Mouse (Mus musculus) spleen, embryonic (tissue): ENCODE measurements around the gene Cyfip2.

ENCODE experiments used
- CTCF ChIA-PET: fragments of 350-600 bp; sonication (Branson Sonifier 250); formaldehyde crosslinking; loops from one replicate; lab custom pipeline; 2022; lab: Charles Lee

Gene Cyfip2

GRCm38 (mm10) chr11:46244731-46245604 lies 67.7 kb downstream of the Cyfip2 start:
- CTCF ChIA-PET = no interaction called here

DNA sequence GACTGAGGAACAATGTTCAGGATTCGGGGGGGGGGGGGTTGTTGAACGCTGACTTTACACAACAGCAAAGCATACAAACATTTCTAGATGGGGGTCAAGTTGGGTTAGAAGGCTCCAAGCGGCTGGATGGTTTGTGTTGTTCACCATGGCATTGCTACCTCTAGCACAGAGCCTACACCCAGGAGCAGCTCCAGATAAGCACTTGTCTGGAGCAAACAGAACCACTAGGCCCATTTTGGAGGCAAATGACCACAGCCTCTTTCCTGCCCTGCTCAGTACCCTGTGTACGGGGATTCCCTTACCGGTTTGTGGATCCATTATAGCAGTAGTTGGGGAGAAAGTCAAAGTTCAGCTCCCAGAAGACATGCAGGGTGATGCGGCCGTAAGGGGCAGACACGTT lies 70.7 kb downstream of the Cyfip2 start:
- CTCF ChIA-PET = interaction anchor here (0.7 kb wide), 1 partner anchor 20 kb away, joined by 13 read pairs; no protein-coding TSS in a partner anchor

DNA sequence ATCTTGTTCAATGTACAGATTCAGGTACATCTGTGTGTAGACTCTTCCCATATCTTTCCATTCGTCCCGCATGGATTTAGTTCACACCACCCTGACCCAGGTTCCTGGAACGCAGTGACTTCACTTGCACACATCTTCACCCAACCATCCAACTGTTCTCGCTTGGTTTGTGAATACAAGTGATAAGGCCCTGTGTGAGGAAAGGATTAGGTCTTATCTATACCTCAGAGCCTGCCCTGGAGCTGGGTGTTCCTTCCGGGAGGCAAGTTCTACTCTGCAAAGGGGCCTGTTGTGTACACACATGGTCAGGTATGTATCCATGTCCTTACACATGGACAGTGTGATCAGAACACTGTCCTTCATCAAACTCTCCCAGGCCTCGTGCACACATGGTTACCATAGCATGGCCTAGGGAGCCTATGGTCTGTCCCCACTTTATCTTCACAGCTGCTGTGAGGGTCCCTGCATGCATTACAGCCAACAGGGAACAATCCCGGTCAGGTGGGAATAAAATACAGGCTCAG lies 71.4 kb downstream of the Cyfip2 start:
- CTCF ChIA-PET = no interaction called here

DNA sequence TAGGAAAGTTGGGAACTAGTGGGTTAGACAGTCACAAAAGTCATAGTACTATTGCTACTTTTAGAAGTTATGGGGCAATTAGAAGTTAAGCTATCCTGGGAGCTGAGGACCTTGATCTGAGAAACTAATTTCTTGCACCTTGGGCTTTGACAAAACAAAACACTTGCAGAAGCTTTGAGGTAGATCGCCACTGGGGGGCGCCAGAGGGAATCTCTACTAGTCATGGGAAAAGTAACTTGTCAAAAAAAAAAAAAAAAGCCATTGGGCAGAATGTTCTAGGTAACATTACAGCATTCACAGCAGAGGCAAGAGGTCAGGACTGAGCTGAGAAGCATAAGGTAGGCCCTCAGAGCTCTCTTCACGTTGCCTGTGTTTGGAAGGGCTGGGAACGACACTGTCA lies 75.7 kb downstream of the Cyfip2 start:
- CTCF ChIA-PET = interaction anchor here (0.7 kb wide), 1 partner anchor 1151 kb away, joined by 5 read pairs; no protein-coding TSS in a partner anchor

GRCm38 (mm10) chr11:46235334-46235733 lies 77.3 kb downstream of the Cyfip2 start, which contains the start of gene Fndc9:
Gene Fndc9 (plus strand): TSS chr11:46235531.
- CTCF ChIA-PET = interaction anchor here (1.0 kb wide), 1 partner anchor 14 kb away, joined by 6 read pairs; no protein-coding TSS in a partner anchor

DNA sequence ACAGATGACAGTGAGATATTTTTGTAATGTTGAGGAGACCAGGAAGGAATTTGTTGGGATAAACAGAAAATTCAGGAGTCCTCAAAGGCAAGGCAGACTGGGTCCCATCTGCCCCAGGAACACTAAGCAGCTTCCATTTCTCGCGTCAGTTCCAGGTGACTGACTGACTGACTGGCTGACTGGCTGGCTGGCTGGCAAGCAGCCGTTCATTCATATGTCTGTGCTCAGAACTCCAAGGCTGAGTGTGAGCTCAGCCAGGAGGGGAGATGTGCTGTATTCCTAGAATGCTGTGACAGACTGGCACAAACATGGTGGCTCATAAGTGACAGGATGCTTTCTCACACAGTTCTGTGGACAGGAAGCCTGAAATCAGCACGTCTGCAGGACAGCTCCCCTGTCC lies 78.7 kb downstream of the Cyfip2 start:
- CTCF ChIA-PET = no interaction called here

DNA sequence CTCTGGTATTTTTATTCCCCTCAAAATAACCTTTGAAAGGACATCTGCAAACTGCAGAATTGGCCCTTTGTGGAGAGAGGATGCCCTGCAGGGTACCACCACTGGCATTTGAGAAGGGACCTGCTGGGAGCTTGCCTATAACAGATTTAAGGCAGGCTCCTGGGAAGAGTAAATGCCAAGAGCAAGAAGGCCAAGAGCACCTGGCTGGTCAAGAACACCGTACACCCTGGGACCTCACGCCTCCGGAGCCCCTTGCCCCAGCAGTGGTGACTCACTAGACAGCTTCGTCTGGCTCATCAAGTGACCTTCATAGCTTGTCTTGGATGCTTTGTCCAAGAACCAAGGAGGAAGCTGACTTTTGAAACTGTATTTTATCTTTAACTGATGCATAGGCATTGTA lies 79.9 kb downstream of the Cyfip2 start:
- CTCF ChIA-PET = no interaction called here

DNA sequence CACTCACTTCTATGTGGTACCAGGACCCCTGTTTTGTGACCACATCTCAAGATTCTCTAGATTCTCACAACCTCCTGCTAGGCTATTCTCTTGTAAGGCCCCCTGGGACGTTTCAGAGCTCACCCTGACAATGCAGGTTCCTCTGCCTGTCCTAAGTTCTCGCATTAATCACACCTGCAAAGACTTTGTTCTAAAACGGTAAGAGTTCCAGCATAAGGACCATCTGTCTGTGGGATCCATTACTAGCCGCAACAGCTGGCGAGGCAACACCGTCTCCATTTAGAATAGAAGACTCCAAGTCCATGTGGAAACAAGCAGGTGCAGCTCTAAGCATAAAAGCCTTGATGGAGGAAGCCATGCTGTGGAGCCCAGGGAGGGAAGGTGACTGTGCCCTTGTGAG lies 82.5 kb downstream of the Cyfip2 start:
- CTCF ChIA-PET = interaction anchor here (0.6 kb wide), 1 partner anchor 68 kb away, joined by 3 read pairs; no protein-coding TSS in a partner anchor

GRCm38 (mm10) chr11:46225345-46225744 lies 87.3 kb downstream of the Cyfip2 start:
- CTCF ChIA-PET = interaction anchor here (0.7 kb wide), 1 partner anchor 259 kb away, joined by 3 read pairs; no protein-coding TSS in a partner anchor

DNA sequence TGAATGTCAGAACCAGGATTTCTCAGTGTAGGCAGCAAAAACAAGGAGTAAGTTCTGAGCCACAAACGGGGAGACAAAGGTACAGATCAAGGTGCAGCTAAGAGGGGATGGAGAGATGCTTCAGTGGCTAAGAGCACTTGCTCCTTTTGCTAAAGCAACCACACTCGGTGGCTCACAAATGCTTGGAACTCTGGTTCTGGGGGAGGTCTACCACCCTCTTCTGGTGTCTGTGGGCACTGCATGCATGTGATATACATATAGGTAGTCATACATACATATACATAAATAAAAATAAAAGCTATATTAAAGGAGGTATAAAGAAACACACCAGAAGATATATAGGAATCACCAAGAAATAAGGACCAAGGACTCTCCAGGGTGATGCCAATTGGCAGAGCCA lies 89.1 kb downstream of the Cyfip2 start:
- CTCF ChIA-PET = interaction anchor here (0.5 to 1.4 kb wide), 2 partner anchors 9 to 1135 kb away, joined by 4 to 5 read pairs; no protein-coding TSS in a partner anchor

DNA sequence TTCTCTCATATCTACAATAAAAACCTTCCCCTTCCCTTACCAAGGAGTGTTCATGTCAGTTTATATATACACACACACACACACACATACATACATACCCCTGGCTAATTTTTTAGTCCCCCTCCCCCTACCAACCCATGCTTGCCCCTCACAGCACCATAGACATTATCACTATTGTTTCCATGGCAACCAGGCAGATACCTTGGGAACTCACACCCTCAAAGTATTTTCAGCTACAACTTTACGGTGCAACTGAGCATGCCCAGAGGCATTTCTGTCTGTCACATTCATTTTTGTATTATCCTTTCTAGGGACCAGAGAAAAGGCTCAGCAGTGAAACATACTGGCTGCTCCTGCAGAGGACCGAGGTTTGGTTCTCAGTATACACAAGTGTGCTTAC lies 92.4 kb downstream of the Cyfip2 start:
- CTCF ChIA-PET = interaction anchor here (1.1 kb wide), 1 partner anchor 13 kb away, joined by 3 read pairs; no protein-coding TSS in a partner anchor

DNA sequence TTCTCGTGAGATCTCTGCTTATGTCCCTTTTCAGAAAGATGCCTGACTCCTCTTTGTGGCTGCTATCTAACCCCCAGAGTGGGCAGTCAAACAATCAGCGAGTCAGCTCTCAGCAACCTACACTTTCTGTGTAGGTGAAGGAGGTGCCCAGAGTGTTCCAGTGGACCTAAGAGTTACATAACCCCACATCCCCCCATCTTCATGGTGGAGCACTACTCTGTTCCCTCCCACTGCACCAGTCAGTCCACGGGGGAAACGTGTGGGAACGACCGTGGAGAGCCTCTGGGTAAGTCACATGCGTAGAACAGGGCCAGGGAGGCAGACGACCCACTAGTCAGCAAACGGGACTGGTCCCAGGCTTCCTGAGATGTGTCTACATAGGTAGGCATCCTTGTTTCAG lies 93.3 kb downstream of the Cyfip2 start:
- CTCF ChIA-PET = no interaction called here

- CTCF ChIA-PET = no interaction called here
Observed at GRCm38 (mm10) chr11:46218584-46218983, 94.1 kb downstream of the Cyfip2 start.

- CTCF ChIA-PET = no interaction called here
Observed at GRCm38 (mm10) chr11:46217686-46218085, 95.0 kb downstream of the Cyfip2 start.

DNA sequence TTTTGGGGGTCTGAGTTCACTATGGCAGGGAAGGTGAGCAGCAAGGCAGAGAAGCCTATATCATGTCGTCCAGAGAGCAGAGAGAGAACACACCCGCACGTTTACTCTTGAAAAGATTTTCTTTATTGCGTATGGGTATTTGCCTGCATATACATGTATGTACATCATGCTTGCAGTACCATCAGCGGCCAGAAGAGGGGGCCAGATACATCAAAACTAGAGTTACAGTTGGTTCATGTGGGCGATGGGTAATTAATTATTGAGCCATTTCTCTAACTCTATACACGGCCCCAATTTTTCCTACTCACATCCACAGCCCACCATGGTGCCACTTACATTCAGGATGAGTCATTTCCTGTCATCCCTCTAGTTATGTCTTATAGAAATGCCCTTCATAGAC lies 96.0 kb downstream of the Cyfip2 start:
- CTCF ChIA-PET = no interaction called here

GRCm38 (mm10) chr11:46215354-46215753 lies 97.3 kb downstream of the Cyfip2 start:
- CTCF ChIA-PET = interaction anchor here (0.6 to 2.2 kb wide), 7 partner anchors 9 to 332 kb away, joined by 3 to 5 read pairs (median 4); no protein-coding TSS in a partner anchor

- CTCF ChIA-PET = interaction anchor here (0.6 to 2.2 kb wide), 4 partner anchors 10 to 331 kb away, joined by 3 to 4 read pairs (median 4); no protein-coding TSS in a partner anchor
Observed at GRCm38 (mm10) chr11:46214368-46215230, 98.1 kb downstream of the Cyfip2 start.

GRCm38 (mm10) chr11:46213844-46214243 lies 98.8 kb downstream of the Cyfip2 start:
- CTCF ChIA-PET = interaction anchor here (2.2 kb wide), 1 partner anchor 10 kb away, joined by 4 read pairs; no protein-coding TSS in a partner anchor

GRCm38 (mm10) chr11:46211858-46212257 lies 100.8 kb downstream of the Cyfip2 start:
- CTCF ChIA-PET = interaction anchor here (0.6 kb wide), 1 partner anchor 177 kb away, joined by 3 read pairs; no protein-coding TSS in a partner anchor

DNA sequence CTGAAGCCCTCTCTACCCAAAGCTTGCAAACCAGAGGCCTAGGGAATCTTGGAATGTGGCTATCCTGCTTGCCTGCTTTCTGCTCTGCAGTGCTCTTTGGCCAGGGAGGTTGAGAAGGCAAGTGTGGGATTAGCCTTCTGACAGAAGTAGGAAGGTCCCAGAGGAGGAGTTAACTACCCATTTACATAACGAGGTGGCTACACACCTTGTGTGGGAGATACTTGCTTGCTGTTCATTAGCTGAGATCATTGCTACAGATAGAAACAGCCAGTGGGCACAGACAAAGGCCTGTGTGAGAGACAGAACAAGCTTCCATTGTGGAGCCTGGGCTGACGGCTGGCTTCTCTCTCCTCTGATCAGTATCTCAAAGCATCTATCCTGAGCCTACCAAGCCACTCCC lies 102.8 kb downstream of the Cyfip2 start:
- CTCF ChIA-PET = no interaction called here
